Mouse (Mus musculus) forebrain, embryonic 12.5 days (tissue): ENCODE measurements at regions not wholly inside any gene's neighbourhood (a gene's known extent, or its start where the extent isn't known, plus 50 kb on each side); places are given as distances from the start of the nearest gene placed in this dataset.

Experiments
- ATAC-seq: fragments of 200-750 bp; cut with Nextera tagmentation; 2 replicates; pipeline ENCODE4 v1.8.0; 2017; ENCODE audit warnings: moderate TSS enrichment; ENCODE audit not compliant: low FRiP score
- H3K27ac ChIP-seq: fragments of 300-500 bp; sonication (generic); 2 replicates; pipeline ENCODE4 v1.5.1; 2016; ENCODE audit warnings: mild to moderate bottlenecking
- H3K27me3 ChIP-seq: fragments of 300-500 bp; sonication (generic); 2 replicates; pipeline ENCODE4 v1.6.1; 2016; ENCODE audit warnings: mild to moderate bottlenecking
- H3K36me3 ChIP-seq: fragments of 300-500 bp; sonication (generic); replicated peaks from 2 replicates; pipeline ENCODE4 v1.6.1; 2016; ENCODE audit warnings: mild to moderate bottlenecking
- H3K4me1 ChIP-seq: fragments of 300-500 bp; sonication (generic); 2 replicates; pipeline ENCODE4 v1.6.1; 2016
- H3K4me2 ChIP-seq: fragments of 300-500 bp; sonication (generic); 2 replicates; pipeline ENCODE4 v1.6.1; 2016; ENCODE audit warnings: mild to moderate bottlenecking, moderate library complexity
- H3K4me3 ChIP-seq: fragments of 300-500 bp; sonication (generic); replicated peaks from 2 replicates; pipeline ENCODE4 v1.5.1; 2016; ENCODE audit warnings: mild to moderate bottlenecking
- H3K9ac ChIP-seq: fragments of 300-500 bp; sonication (generic); 2 replicates; pipeline ENCODE4 v1.6.1; 2016; ENCODE audit warnings: mild to moderate bottlenecking
- H3K9me3 ChIP-seq: fragments of 300-500 bp; sonication (generic); 2 replicates; pipeline ENCODE4 v1.6.1; 2016
- WGBS: fragments of 180-500 bp; shearing (Covaris S2); methylation state at CpG from one replicate; pipeline ENCODE4 v1.1.7; 2016; 5-methylcytosine and 5-hydroxymethylcytosine counted together

GRCm38 (mm10) chr15:61142851-61143250 lies 220.0 kb upstream of the A1bg start:
- Histone ChIP-seq H3K36me3 (no peaks in the 10 kb centered on the region), H3K27me3 (no peaks in the 10 kb centered on the region), H3K4me1 (no peaks in the 10 kb centered on the region), H3K9ac (no peak overlapping the region), H3K9me3 (no peaks in the 10 kb centered on the region), H3K27ac (no peak overlapping the region), H3K4me3 (no peak overlapping the region), H3K4me2 (no peak overlapping the region)
- no peak for ATAC-seq
- 60% methylated on average over 3 of the region's 3 CpGs for WGBS

GRCm38 (mm10) chr15:61139151-61139550 lies 216.3 kb upstream of the A1bg start:
- Histone ChIP-seq H3K9ac (no peak overlapping the region), H3K27me3 (no peaks in the 10 kb centered on the region), H3K27ac (no peak overlapping the region), H3K4me3 (no peak overlapping the region), H3K36me3 (no peaks in the 10 kb centered on the region), H3K4me1 (no peaks in the 10 kb centered on the region; the same call in 1 of the 2 replicates), H3K4me2 (no peak overlapping the region), H3K9me3 (no peaks in the 10 kb centered on the region)
- no peak for ATAC-seq
- 92% methylated on average over 5 of the region's 5 CpGs for WGBS

- H3K4me3 ChIP-seq: no peak overlapping the region
- H3K4me2 ChIP-seq: no peak overlapping the region
- H3K9ac ChIP-seq: no peak overlapping the region
- no peaks in the 10 kb centered on the region; the same call in 1 of the 2 replicates for H3K4me1 ChIP-seq
- WGBS: 64% methylated on average over 2 of the region's 2 CpGs
- H3K27me3 ChIP-seq: no peaks in the 10 kb centered on the region
- no peaks in the 10 kb centered on the region for H3K36me3 ChIP-seq
- H3K27ac ChIP-seq: no peak overlapping the region
- no peak for ATAC-seq
- no peaks in the 10 kb centered on the region for H3K9me3 ChIP-seq
Measured at GRCm38 (mm10) chr15:61136781-61137180, 214.0 kb upstream of the A1bg start.

- Histone ChIP-seq H3K36me3 (no peaks in the 10 kb centered on the region), H3K4me2 (no peak overlapping the region), H3K27ac (no peak overlapping the region), H3K27me3 (no peaks in the 10 kb centered on the region), H3K9ac (no peak overlapping the region), H3K9me3 (no peaks in the 10 kb centered on the region), H3K4me1 (no peaks in the 10 kb centered on the region; the same call in 1 of the 2 replicates), H3K4me3 (no peak overlapping the region)
- no peak for ATAC-seq
- 82% methylated on average over 1 of the region's 1 CpGs for WGBS
Measured at GRCm38 (mm10) chr15:61133316-61133715, 210.5 kb upstream of the A1bg start.

- H3K27ac ChIP-seq: no peak overlapping the region
- no peaks in the 10 kb centered on the region for H3K9me3 ChIP-seq
- H3K27me3 ChIP-seq: no peaks in the 10 kb centered on the region
- H3K9ac ChIP-seq: no peak overlapping the region
- ATAC-seq: no peak
- 79% methylated on average over 2 of the region's 2 CpGs for WGBS
- H3K36me3 ChIP-seq: no peaks in the 10 kb centered on the region
- H3K4me2 ChIP-seq: no peak overlapping the region
- no peaks in the 10 kb centered on the region for H3K4me1 ChIP-seq
- H3K4me3 ChIP-seq: no peak overlapping the region
Measured at GRCm38 (mm10) chr15:61127971-61128370, 205.2 kb upstream of the A1bg start.

GRCm38 (mm10) chr15:61127130-61127529 lies 204.3 kb upstream of the A1bg start:
- no peak overlapping the region for H3K9ac ChIP-seq
- no peak overlapping the region for H3K4me3 ChIP-seq
- H3K9me3 ChIP-seq: no peaks in the 10 kb centered on the region
- H3K36me3 ChIP-seq: no peaks in the 10 kb centered on the region
- ATAC-seq: no peak
- H3K4me2 ChIP-seq: no peak overlapping the region
- no peak overlapping the region for H3K27ac ChIP-seq
- H3K27me3 ChIP-seq: no peaks in the 10 kb centered on the region
- H3K4me1 ChIP-seq: no peaks in the 10 kb centered on the region

- ATAC-seq: no peak
- no peaks in the 10 kb centered on the region for H3K4me1 ChIP-seq
- H3K4me2 ChIP-seq: no peak overlapping the region
- H3K36me3 ChIP-seq: no peaks in the 10 kb centered on the region
- no peak overlapping the region for H3K4me3 ChIP-seq
- no peak overlapping the region for H3K27ac ChIP-seq
- H3K9ac ChIP-seq: no peak overlapping the region
- H3K9me3 ChIP-seq: no peaks in the 10 kb centered on the region
- H3K27me3 ChIP-seq: no peaks in the 10 kb centered on the region
- WGBS: 67% methylated on average over 1 of the region's 1 CpGs
Measured at GRCm38 (mm10) chr15:61116912-61117311, 194.1 kb upstream of the A1bg start.

GRCm38 (mm10) chr15:61109429-61110128 lies 186.8 kb upstream of the A1bg start:
- no peaks in the 10 kb centered on the region for H3K36me3 ChIP-seq
- no peak overlapping the region for H3K4me2 ChIP-seq
- H3K4me1 ChIP-seq: peaks cover 14% of the 10 kb centered on the region
- WGBS: 34% methylated on average over 4 of the region's 4 CpGs
- ATAC-seq: no peak
- H3K9me3 ChIP-seq: no peaks in the 10 kb centered on the region
- H3K9ac ChIP-seq: no peak overlapping the region
- H3K27ac ChIP-seq: 0 out of 2 replicates have a peak overlapping the region, but pooled peaks have one; percentile 38
- H3K27me3 ChIP-seq: no peaks in the 10 kb centered on the region
- no peak overlapping the region for H3K4me3 ChIP-seq

GRCm38 (mm10) chr15:61108957-61109356 lies 186.1 kb upstream of the A1bg start:
- ATAC-seq: no peak; the same call in 1 of the 2 replicates

GRCm38 (mm10) chr15:61102421-61103412 lies 179.9 kb upstream of the A1bg start:
- no peak overlapping the region for H3K9ac ChIP-seq
- peak overlapping the region; percentile 39 for H3K4me2 ChIP-seq
- ATAC-seq: peak; percentile 82
- H3K27me3 ChIP-seq: 0 out of 2 replicates have a peak, but pooled peaks cover 4% of the 10 kb centered on the region
- WGBS: 6% methylated on average over 7 of the region's 7 CpGs
- no peak overlapping the region for H3K4me3 ChIP-seq
- peaks cover 10% of the 10 kb centered on the region for H3K4me1 ChIP-seq
- H3K36me3 ChIP-seq: no peaks in the 10 kb centered on the region
- no peaks in the 10 kb centered on the region for H3K9me3 ChIP-seq
- H3K27ac ChIP-seq: no peak overlapping the region

More at GRCm38 (mm10) chr15:61108957-61109356, 186.1 kb upstream of the A1bg start:
- Histone ChIP-seq H3K4me1 (peaks cover 14% of the 10 kb centered on the region), H3K9me3 (no peaks in the 10 kb centered on the region), H3K27ac (0 out of 2 replicates have a peak overlapping the region, but pooled peaks have one; percentile 38), H3K27me3 (0 out of 2 replicates have a peak, but pooled peaks cover 4% of the 10 kb centered on the region), H3K9ac (no peak overlapping the region), H3K4me3 (no peak overlapping the region), H3K4me2 (no peak overlapping the region), H3K36me3 (no peaks in the 10 kb centered on the region)
- 18% methylated on average over 2 of the region's 2 CpGs for WGBS

GRCm38 (mm10) chr15:61100807-61101206 lies 178.0 kb upstream of the A1bg start:
- H3K27me3 ChIP-seq: 0 out of 2 replicates have a peak, but pooled peaks cover 4% of the 10 kb centered on the region
- peaks cover 10% of the 10 kb centered on the region for H3K4me1 ChIP-seq
- H3K27ac ChIP-seq: no peak overlapping the region
- no peak overlapping the region for H3K9ac ChIP-seq
- no peaks in the 10 kb centered on the region for H3K36me3 ChIP-seq
- no peaks in the 10 kb centered on the region for H3K9me3 ChIP-seq
- ATAC-seq: no peak
- H3K4me2 ChIP-seq: no peak overlapping the region
- WGBS: 85% methylated on average over 4 of the region's 4 CpGs
- no peak overlapping the region for H3K4me3 ChIP-seq

- peaks cover 10% of the 10 kb centered on the region for H3K4me1 ChIP-seq
- no peak overlapping the region for H3K4me3 ChIP-seq
- H3K27me3 ChIP-seq: no peaks in the 10 kb centered on the region
- no peaks in the 10 kb centered on the region for H3K36me3 ChIP-seq
- no peak overlapping the region for H3K27ac ChIP-seq
- no peak overlapping the region for H3K4me2 ChIP-seq
- H3K9ac ChIP-seq: no peak overlapping the region
- WGBS: 58% methylated on average over 1 of the region's 1 CpGs
- H3K9me3 ChIP-seq: no peaks in the 10 kb centered on the region
- ATAC-seq: no peak
Measured at GRCm38 (mm10) chr15:61098968-61099367, 176.2 kb upstream of the A1bg start.
